Mouse (Mus musculus): ENCODE measurements around the gene Chga. TPM values are rescaled to one million over a fixed set of nuclear protein-coding genes. Genes with fewer than 3 reads are reported as not detected.

Chga gene
- polyA plus RNA-seq, 1 experiment from 2014 or later, result 30.1 TPM

GRCm38 (mm10) chr12:102607808-102608517 is 53.2 kb downstream of the Chga start:
- no peak for DNase-seq (ENCODE audit: low spot score)
- Histone ChIP-seq H3K36me3 (peaks cover 20% of the 10 kb centered on the region; the same call in 1 of the 2 replicates), H3K9me3 (no peaks in the 10 kb centered on the region), H3K4me1 (replicated peaks) (peaks cover 24% of the 10 kb centered on the region), H3K27me3 (ENCODE audit: insufficient read depth, poor library complexity, severe bottlenecking) (no peaks in the 10 kb centered on the region), H3K27ac (no peak overlapping the region), H3K4me3 (no peak overlapping the region)
- WGBS, result 81% methylated on average over 11 of the region's 11 CpGs

- H3K36me3 ChIP-seq, result peaks cover 9% of the 10 kb centered on the region; the same call in 1 of the 2 replicates
- 95% methylated on average over 8 of the region's 8 CpGs for WGBS
- no peaks in the 10 kb centered on the region for H3K9me3 ChIP-seq
- H3K4me3 ChIP-seq, result no peak overlapping the region
- H3K27ac ChIP-seq, result no peak overlapping the region
- no peaks in the 10 kb centered on the region for H3K27me3 ChIP-seq (ENCODE audit: insufficient read depth, poor library complexity, severe bottlenecking)
- peaks cover 25% of the 10 kb centered on the region for H3K4me1 ChIP-seq (replicated peaks)
- no peak for DNase-seq (ENCODE audit: low spot score)
These were observed 56.2 kb downstream of the Chga start for GRCm38 (mm10) chr12:102610927-102611326.

GRCm38 (mm10) chr12:102612431-102612830 is 57.7 kb downstream of the Chga start:
- no peak for DNase-seq (ENCODE audit: low spot score)
- Histone ChIP-seq H3K9me3 (no peaks in the 10 kb centered on the region), H3K4me3 (no peak overlapping the region), H3K36me3 (peaks cover 5% of the 10 kb centered on the region; the same call in 1 of the 2 replicates), H3K27ac (peak overlapping the region; percentile 12; the same call in 1 of the 2 replicates), H3K4me1 (replicated peaks) (peaks cover 38% of the 10 kb centered on the region), H3K27me3 (ENCODE audit: insufficient read depth, poor library complexity, severe bottlenecking) (no peaks in the 10 kb centered on the region)
- WGBS, result 90% methylated on average over 1 of the region's 1 CpGs

- Histone ChIP-seq H3K9me3 (no peaks in the 10 kb centered on the region), H3K27ac (no peak overlapping the region), H3K4me3 (no peak overlapping the region), H3K36me3 (peaks cover 5% of the 10 kb centered on the region; the same call in 1 of the 2 replicates), H3K4me1 (replicated peaks) (peaks cover 35% of the 10 kb centered on the region), H3K27me3 (ENCODE audit: insufficient read depth, poor library complexity, severe bottlenecking) (no peaks in the 10 kb centered on the region)
- no peak for DNase-seq (ENCODE audit: low spot score)
- whole genome bisulfite sequencing, result 85% methylated on average over 4 of the region's 4 CpGs
These were observed 58.6 kb downstream of the Chga start for GRCm38 (mm10) chr12:102613411-102613810.

Other genes starting within 250 kb of the Chga start
- gene Lgmn, start 115.2 kb upstream of the Chga start, polyA plus RNA-seq (2016; fragmentation: Nextera tagmentation; extraction: Ambion mirVana), result 53.9 and 62.5 TPM in 2 replicates
- gene Golga5, start 85.8 kb upstream of the Chga start, polyA plus RNA-seq (2016; fragmentation: Nextera tagmentation; extraction: Ambion mirVana), result 26.1 and 26.5 TPM in 2 replicates
- gene Itpk1, start 150.0 kb downstream of the Chga start, polyA plus RNA-seq (2016; fragmentation: Nextera tagmentation; extraction: Ambion mirVana), result 20.5 and 29.2 TPM in 2 replicates
- gene Moap1, start 188.7 kb downstream of the Chga start, polyA plus RNA-seq (2016; fragmentation: Nextera tagmentation; extraction: Ambion mirVana), result 34.4 and 37.9 TPM in 2 replicates
- 11.1 and 11.5 TPM in 2 replicates for gene Tmem251, start 188.8 kb downstream of the Chga start, polyA plus RNA-seq (2016; fragmentation: Nextera tagmentation; extraction: Ambion mirVana)
- gene Gm28051, start 202.8 kb downstream of the Chga start, polyA plus RNA-seq (2016; fragmentation: Nextera tagmentation; extraction: Ambion mirVana), result not detected in 2 replicates
- gene Gon7, start 202.8 kb downstream of the Chga start, polyA plus RNA-seq (2016; fragmentation: Nextera tagmentation; extraction: Ambion mirVana), result 44.7 and 49.0 TPM in 2 replicates
- gene Ubr7, start 203.0 kb downstream of the Chga start, polyA plus RNA-seq (2016; fragmentation: Nextera tagmentation; extraction: Ambion mirVana), result 52.3 and 62.8 TPM in 2 replicates
- gene Gm20604, start 203.7 kb downstream of the Chga start, polyA plus RNA-seq (2016; fragmentation: Nextera tagmentation; extraction: Ambion mirVana), result 29.0 and 29.8 TPM in 2 replicates